Mouse (Mus musculus): Measurements from ENCODE around the gene Hmcn1.

The Hmcn1 gene

GRCm38 (mm10) chr1:150783070-150783842 is 210.0 kb downstream of the Hmcn1 start:
- in situ Hi-C loops (cut with MboI, MseI), result no loop called here

GRCm38 (mm10) chr1:150779902-150780301 is 213.3 kb downstream of the Hmcn1 start:
- in situ Hi-C loops (cut with MboI, MseI), result no loop called here

- in situ Hi-C loops (cut with MboI, MseI), result no loop called here
Observed at GRCm38 (mm10) chr1:150776741-150777140, 216.5 kb downstream of the Hmcn1 start.

- in situ Hi-C loops (cut with MboI, MseI), result no loop called here
Observed at GRCm38 (mm10) chr1:150775742-150776141, 217.5 kb downstream of the Hmcn1 start.

GRCm38 (mm10) chr1:150772958-150773357 is 220.3 kb downstream of the Hmcn1 start:
- in situ Hi-C loops (cut with MboI, MseI), result no loop called here

- in situ Hi-C loops (cut with MboI, MseI), result no loop called here
Observed at GRCm38 (mm10) chr1:150770948-150771521, 222.2 kb downstream of the Hmcn1 start.

- in situ Hi-C loops (cut with MboI, MseI), result no loop called here
Observed at GRCm38 (mm10) chr1:150769836-150770235, 223.4 kb downstream of the Hmcn1 start.

GRCm38 (mm10) chr1:150761678-150762077 is 231.6 kb downstream of the Hmcn1 start:
- in situ Hi-C loops (cut with MboI, MseI), result no loop called here

- in situ Hi-C loops (cut with MboI, MseI), result no loop called here
Observed at GRCm38 (mm10) chr1:150760801-150761331, 232.4 kb downstream of the Hmcn1 start.

GRCm38 (mm10) chr1:150759476-150760079 is 233.7 kb downstream of the Hmcn1 start:
- in situ Hi-C loops (cut with MboI, MseI), result no loop called here

GRCm38 (mm10) chr1:150753920-150754319 is 239.3 kb downstream of the Hmcn1 start:
- in situ Hi-C loops (cut with MboI, MseI), result no loop called here

GRCm38 (mm10) chr1:150748783-150749182 is 244.5 kb downstream of the Hmcn1 start:
- in situ Hi-C loops (cut with MboI, MseI), result no loop called here

GRCm38 (mm10) chr1:150747771-150748170 is 245.5 kb downstream of the Hmcn1 start:
- in situ Hi-C loops (cut with MboI, MseI), result no loop called here

GRCm38 (mm10) chr1:150743097-150743843 is 250.0 kb downstream of the Hmcn1 start:
- in situ Hi-C loops (cut with MboI, MseI), result no loop called here

- in situ Hi-C loops (cut with MboI, MseI), result no loop called here
Observed at GRCm38 (mm10) chr1:150742376-150743087, 250.7 kb downstream of the Hmcn1 start.

GRCm38 (mm10) chr1:150711438-150711837 is 281.8 kb downstream of the Hmcn1 start:
- in situ Hi-C loops (cut with MboI, MseI), result no loop called here

GRCm38 (mm10) chr1:150706502-150706901 is 286.7 kb downstream of the Hmcn1 start:
- in situ Hi-C loops (cut with MboI, MseI), result no loop called here

- in situ Hi-C loops (cut with MboI, MseI), result no loop called here
Observed at GRCm38 (mm10) chr1:150697749-150698148, 295.5 kb downstream of the Hmcn1 start.

GRCm38 (mm10) chr1:150682044-150682443 is 311.2 kb downstream of the Hmcn1 start:
- in situ Hi-C loops (cut with MboI, MseI), result no loop called here

- in situ Hi-C loops (cut with MboI, MseI), result no loop called here
Observed at GRCm38 (mm10) chr1:150681433-150681832, 311.8 kb downstream of the Hmcn1 start.

- in situ Hi-C loops (cut with MboI, MseI), result no loop called here
Observed at GRCm38 (mm10) chr1:150681006-150681405, 312.2 kb downstream of the Hmcn1 start.

All from regulatory T cell (primary cell).